Mouse (Mus musculus) neural tube, embryonic 13.5 days (tissue): ENCODE measurements around the gene Mta3. TPM values are rescaled to one million over a fixed set of nuclear protein-coding genes. Genes with fewer than 3 reads are reported as not detected.
A peak's percentile ranks its signal among the peaks of the same experiment; 100 is the strongest.
"Not testable (repeated sequence)": the region's sequence is repeated elsewhere in the genome, so short reads cannot be mapped to it uniquely, and the experiment has no call there.

ENCODE experiments used
- ATAC-seq: fragments of 200-750 bp; cut with Nextera tagmentation; 2 replicates; pipeline ENCODE4 v1.8.0; 2017; ENCODE audit warnings: low read depth, mild to moderate bottlenecking, moderate TSS enrichment, moderate library complexity
- H3K27ac ChIP-seq: fragments of 300-500 bp; sonication (generic); replicated peaks from 2 replicates; pipeline ENCODE4 v1.5.1; 2015; ENCODE audit warnings: moderate library complexity, mild to moderate bottlenecking, inconsistent platforms
- H3K27me3 ChIP-seq: fragments of 300-500 bp; sonication (generic); 2 replicates; pipeline ENCODE4 v1.6.1; 2015; ENCODE audit warnings: mild to moderate bottlenecking, inconsistent platforms
- H3K36me3 ChIP-seq: fragments of 300-500 bp; sonication (generic); 2 replicates; pipeline ENCODE4 v1.6.1; 2015; ENCODE audit warnings: mild to moderate bottlenecking, inconsistent platforms
- H3K4me1 ChIP-seq: fragments of 300-500 bp; sonication (generic); replicated peaks from 2 replicates; pipeline ENCODE4 v1.6.1; 2015; ENCODE audit warnings: inconsistent platforms
- H3K4me2 ChIP-seq: fragments of 300-500 bp; sonication (generic); 2 replicates; pipeline ENCODE4 v1.6.1; 2015; ENCODE audit warnings: inconsistent platforms, mild to moderate bottlenecking, moderate library complexity
- H3K4me3 ChIP-seq: fragments of 300-500 bp; sonication (generic); 2 replicates; pipeline ENCODE4 v1.5.1; 2015; ENCODE audit warnings: mild to moderate bottlenecking, inconsistent platforms
- H3K9ac ChIP-seq: fragments of 300-500 bp; sonication (generic); 2 replicates; pipeline ENCODE4 v1.6.1; 2015; ENCODE audit warnings: moderate library complexity, mild to moderate bottlenecking, inconsistent platforms
- H3K9me3 ChIP-seq: fragments of 300-500 bp; sonication (generic); 2 replicates; pipeline ENCODE4 v1.6.1; 2016; ENCODE audit warnings: inconsistent platforms
- WGBS: fragments of 180-500 bp; shearing (Covaris S2); methylation state at CpG from one replicate; pipeline ENCODE4 v1.1.7; 2015; 5-methylcytosine and 5-hydroxymethylcytosine counted together
- polyA plus RNA-seq: library from polyadenylated mRNA; unstranded; fragments of >200 nt; fragmentation: Nextera tagmentation; extraction: Ambion mirVana; gene quantifications from 2 replicates; pipeline ENCODE4 v1.2.1, GENCODE M21; 2015

Mta3 gene
- polyA plus RNA-seq, 1 experiment from 2014 or later: 38.6 TPM

- no peak overlapping the region for H3K27ac ChIP-seq
- no peaks in the 10 kb centered on the region for H3K9me3 ChIP-seq
- H3K4me3 ChIP-seq: no peak overlapping the region
- 76% methylated on average over 9 of the region's 9 CpGs for WGBS
- no peak overlapping the region for H3K9ac ChIP-seq
- H3K4me1 ChIP-seq: no peaks in the 10 kb centered on the region
- H3K36me3 ChIP-seq: no peaks in the 10 kb centered on the region
- H3K27me3 ChIP-seq: no peaks in the 10 kb centered on the region
- ATAC-seq: no peak
- no peak overlapping the region for H3K4me2 ChIP-seq
Observed at GRCm38 (mm10) chr17:83693941-83694340, 12.0 kb upstream of the Mta3 start.

GRCm38 (mm10) chr17:83695785-83696184, 10.2 kb upstream of the Mta3 start:
- ATAC-seq: no peak
- WGBS: 75% methylated on average over 2 of the region's 2 CpGs
- Histone ChIP-seq H3K4me2 (no peak overlapping the region), H3K27me3 (no peaks in the 10 kb centered on the region), H3K27ac (no peak overlapping the region), H3K4me1 (no peaks in the 10 kb centered on the region), H3K9me3 (no peaks in the 10 kb centered on the region), H3K4me3 (no peak overlapping the region), H3K9ac (no peak overlapping the region), H3K36me3 (no peaks in the 10 kb centered on the region)

GRCm38 (mm10) chr17:83699062-83699724, 6.8 kb upstream of the Mta3 start:
- H3K4me1 ChIP-seq: no peaks in the 10 kb centered on the region
- no peak overlapping the region for H3K4me2 ChIP-seq
- H3K9me3 ChIP-seq: no peaks in the 10 kb centered on the region
- H3K27me3 ChIP-seq: no peaks in the 10 kb centered on the region
- no peak overlapping the region for H3K9ac ChIP-seq
- H3K4me3 ChIP-seq: no peak overlapping the region
- ATAC-seq: no peak
- no peak overlapping the region for H3K27ac ChIP-seq
- WGBS: 88% methylated on average over 8 of the region's 8 CpGs
- H3K36me3 ChIP-seq: no peaks in the 10 kb centered on the region

GRCm38 (mm10) chr17:83700125-83700524, 5.8 kb upstream of the Mta3 start:
- Histone ChIP-seq H3K4me2 (no peak overlapping the region), H3K4me1 (peaks cover 1% of the 10 kb centered on the region), H3K27ac (no peak overlapping the region), H3K36me3 (no peaks in the 10 kb centered on the region), H3K9ac (no peak overlapping the region), H3K4me3 (no peak overlapping the region), H3K9me3 (no peaks in the 10 kb centered on the region), H3K27me3 (no peaks in the 10 kb centered on the region)
- no peak for ATAC-seq
- WGBS: 87% methylated on average over 9 of the region's 9 CpGs

- H3K4me1 ChIP-seq: peaks cover 26% of the 10 kb centered on the region
- no peak overlapping the region for H3K9ac ChIP-seq
- no peak for ATAC-seq
Observed at GRCm38 (mm10) chr17:83704469-83704868, 1.5 kb upstream of the Mta3 start.

GRCm38 (mm10) chr17:83705352-83706115, 429 bp upstream of the Mta3 start:
- Histone ChIP-seq H3K4me2 (peak overlapping the region; percentile 88), H3K9ac (peak overlapping the region; percentile 95), H3K9me3 (no peaks in the 10 kb centered on the region), H3K27me3 (no peaks in the 10 kb centered on the region), H3K4me1 (peaks cover 26% of the 10 kb centered on the region), H3K4me3 (peak overlapping the region; percentile 80), H3K36me3 (peaks cover 7% of the 10 kb centered on the region; the same call in 1 of the 2 replicates), H3K27ac (peak overlapping the region; percentile 89)
- peak; percentile 76 for ATAC-seq
- 3% methylated on average over 24 of the region's 38 CpGs for WGBS

More at GRCm38 (mm10) chr17:83704469-83704868, 1.5 kb upstream of the Mta3 start:
- 89% methylated on average over 5 of the region's 5 CpGs for WGBS
- H3K27me3 ChIP-seq: no peaks in the 10 kb centered on the region
- no peak overlapping the region for H3K4me3 ChIP-seq
- H3K36me3 ChIP-seq: no peaks in the 10 kb centered on the region
- H3K4me2 ChIP-seq: 0 out of 2 replicates have a peak overlapping the region, but pooled peaks have one; percentile 16
- no peaks in the 10 kb centered on the region for H3K9me3 ChIP-seq
- H3K27ac ChIP-seq: no peak overlapping the region

- H3K4me1 ChIP-seq: peaks cover 26% of the 10 kb centered on the region
- peak overlapping the region; percentile 89 for H3K27ac ChIP-seq
- H3K4me2 ChIP-seq: peak overlapping the region; percentile 88
- WGBS: 1% methylated on average over 19 of the region's 19 CpGs
- peak; percentile 70 for ATAC-seq
- peak overlapping the region; percentile 95 for H3K9ac ChIP-seq
- no peaks in the 10 kb centered on the region for H3K27me3 ChIP-seq
- H3K4me3 ChIP-seq: peak overlapping the region; percentile 80
- H3K9me3 ChIP-seq: no peaks in the 10 kb centered on the region
- peaks cover 11% of the 10 kb centered on the region for H3K36me3 ChIP-seq
Observed at GRCm38 (mm10) chr17:83706594-83707126, 697 bp downstream of the Mta3 start.

- H3K27ac ChIP-seq: no peak overlapping the region
- no peaks in the 10 kb centered on the region for H3K9me3 ChIP-seq
- H3K27me3 ChIP-seq: no peaks in the 10 kb centered on the region
- H3K4me2 ChIP-seq: peak overlapping the region; percentile 88
- H3K4me3 ChIP-seq: peak overlapping the region; percentile 80; the same call in 1 of the 2 replicates
- H3K4me1 ChIP-seq: peaks cover 26% of the 10 kb centered on the region
- peaks cover 11% of the 10 kb centered on the region for H3K36me3 ChIP-seq
- no peak overlapping the region for H3K9ac ChIP-seq
- ATAC-seq: no peak
- WGBS: 79% methylated on average over 4 of the region's 4 CpGs
Observed at GRCm38 (mm10) chr17:83707372-83707771, 1.4 kb downstream of the Mta3 start.

- ATAC-seq: no peak
- H3K4me2 ChIP-seq: no peak overlapping the region
- WGBS: 94% methylated on average over 6 of the region's 6 CpGs
Observed at GRCm38 (mm10) chr17:83707846-83708245, 1.9 kb downstream of the Mta3 start.

GRCm38 (mm10) chr17:83708256-83708655, 2.3 kb downstream of the Mta3 start:
- no peak for ATAC-seq
- peaks cover 26% of the 10 kb centered on the region for H3K4me1 ChIP-seq
- H3K4me2 ChIP-seq: no peak overlapping the region
- H3K36me3 ChIP-seq: peaks cover 11% of the 10 kb centered on the region
- no peak overlapping the region for H3K27ac ChIP-seq
- no peaks in the 10 kb centered on the region for H3K27me3 ChIP-seq
- no peak overlapping the region for H3K9ac ChIP-seq
- no peaks in the 10 kb centered on the region for H3K9me3 ChIP-seq
- 90% methylated on average over 10 of the region's 10 CpGs for WGBS
- no peak overlapping the region for H3K4me3 ChIP-seq

More at GRCm38 (mm10) chr17:83707846-83708245, 1.9 kb downstream of the Mta3 start:
- H3K4me1 ChIP-seq: peaks cover 26% of the 10 kb centered on the region
- no peak overlapping the region for H3K27ac ChIP-seq
- H3K36me3 ChIP-seq: peaks cover 11% of the 10 kb centered on the region
- H3K27me3 ChIP-seq: no peaks in the 10 kb centered on the region
- no peaks in the 10 kb centered on the region for H3K9me3 ChIP-seq
- H3K4me3 ChIP-seq: no peak overlapping the region
- H3K9ac ChIP-seq: no peak overlapping the region

GRCm38 (mm10) chr17:83708891-83709290, 2.9 kb downstream of the Mta3 start:
- no peaks in the 10 kb centered on the region for H3K9me3 ChIP-seq
- 91% methylated on average over 6 of the region's 6 CpGs for WGBS
- peaks cover 26% of the 10 kb centered on the region for H3K4me1 ChIP-seq
- no peak overlapping the region for H3K4me3 ChIP-seq
- ATAC-seq: no peak
- H3K27ac ChIP-seq: no peak overlapping the region
- no peak overlapping the region for H3K9ac ChIP-seq
- peaks cover 11% of the 10 kb centered on the region for H3K36me3 ChIP-seq
- H3K27me3 ChIP-seq: no peaks in the 10 kb centered on the region
- H3K4me2 ChIP-seq: no peak overlapping the region

GRCm38 (mm10) chr17:83709517-83709916, 3.6 kb downstream of the Mta3 start:
- H3K4me1 ChIP-seq: peaks cover 26% of the 10 kb centered on the region
- peaks cover 15% of the 10 kb centered on the region for H3K36me3 ChIP-seq
- not testable (repeated sequence) for H3K9me3 ChIP-seq, H3K4me3 ChIP-seq, H3K4me2 ChIP-seq, ATAC-seq, H3K27me3 ChIP-seq, H3K27ac ChIP-seq, H3K9ac ChIP-seq
- WGBS: 94% methylated on average over 3 of the region's 3 CpGs
